Mouse (Mus musculus) heart, postnatal 0 days (tissue): ENCODE data around the gene Tns3.

Source experiments
- CTCF ChIP-seq: IDR thresholded peaks from 2 replicates; pipeline ENCODE4 v1.5.1; 2016; ENCODE audit warnings: antibody characterized with exemption, control low read depth, low read depth
- EP300 ChIP-seq: IDR thresholded peaks from 2 replicates; pipeline ENCODE4 v1.6.1; 2016; ENCODE audit warnings: antibody characterized with exemption, low read depth

GRCm38 (mm10) chr11:8558258-8558657 is 106.1 kb downstream of the Tns3 start:
- TF ChIP-seq CTCF = no peak
- TF ChIP-seq EP300 = no peak
